Mouse (Mus musculus) bone marrow, adult 2 months (tissue): ENCODE measurements at regions not wholly inside any gene's neighbourhood (a gene's known extent, or its start where the extent isn't known, plus 50 kb on each side); places are given as distances from the start of the nearest gene placed in this dataset.

Experiments used
- CTCF ChIP-seq: fragments of 200-500 bp; IDR thresholded peaks from 2 replicates; pipeline ENCODE4 v1.5.1; 2011; ENCODE audit warnings: low read length, control low read depth; ENCODE audit not compliant: control insufficient read depth, insufficient read depth
- POLR2A ChIP-seq: fragments of 200-500 bp; IDR thresholded peaks from 2 replicates; pipeline ENCODE4 v1.6.1; 2011; ENCODE audit warnings: low read depth, mild to moderate bottlenecking, control low read depth, low read length, borderline replicate concordance; ENCODE audit not compliant: control insufficient read depth

GRCm38 (mm10) chr16:77419116-77419735 lies 182.7 kb downstream of the Gm11146 start:
- TF ChIP-seq POLR2A (no peak), CTCF (no peak)
